Mouse (Mus musculus) Patski (cell line): ENCODE measurements around the gene Mrnip. TPM values are rescaled to one million over a fixed set of nuclear protein-coding genes. Genes with fewer than 3 reads are reported as not detected.

Experiments
- ATAC-seq: fragments of 100-300 bp; one replicate; pipeline ENCODE4 v1.8.0; 2021
- CTCF ChIA-PET: fragments of 350-600 bp; sonication (Branson Sonifier 250); formaldehyde crosslinking; loops from one replicate; lab custom pipeline; 2022; ENCODE audit warnings: inconsistent platforms; lab: Charles Lee
- POLR2A ChIA-PET: fragments of 350-600 bp; sonication (Branson Sonifier 250); formaldehyde crosslinking; loops from one replicate; lab custom pipeline; 2022; ENCODE audit warnings: antibody characterized with exemption, inconsistent platforms; lab: Charles Lee
- DNase-seq: peaks from one replicate; pipeline ENCODE4 v3.0.0-alpha.2; 2011; ENCODE audit warnings: low read depth, low spot score
- H3K27me3 ChIP-seq: fragments of 371-371 bp; one replicate; pipeline ENCODE4 v1.5.1; 2021
- CTCF ChIP-seq: fragments of 100-300 bp; IDR thresholded peaks from one replicate; pipeline ENCODE4 v1.5.1; 2021
- in situ Hi-C: fragments of 300-500 bp; cut with MboI; formaldehyde crosslinking; loops from 3 replicates; pipeline ENCODE4 v1.11.1; 2018; ENCODE audit warnings: low pct_unique_long_range_greater_than_20kb, mixed read lengths
- polyA plus RNA-seq: library from polyadenylated mRNA; unstranded; gene quantifications from one replicate; pipeline ENCODE4 v1.2.3, GENCODE M21; 2021

Gene Mrnip
- polyA plus RNA-seq, 1 experiment from 2014 or later, result 5.9 TPM

DNA sequence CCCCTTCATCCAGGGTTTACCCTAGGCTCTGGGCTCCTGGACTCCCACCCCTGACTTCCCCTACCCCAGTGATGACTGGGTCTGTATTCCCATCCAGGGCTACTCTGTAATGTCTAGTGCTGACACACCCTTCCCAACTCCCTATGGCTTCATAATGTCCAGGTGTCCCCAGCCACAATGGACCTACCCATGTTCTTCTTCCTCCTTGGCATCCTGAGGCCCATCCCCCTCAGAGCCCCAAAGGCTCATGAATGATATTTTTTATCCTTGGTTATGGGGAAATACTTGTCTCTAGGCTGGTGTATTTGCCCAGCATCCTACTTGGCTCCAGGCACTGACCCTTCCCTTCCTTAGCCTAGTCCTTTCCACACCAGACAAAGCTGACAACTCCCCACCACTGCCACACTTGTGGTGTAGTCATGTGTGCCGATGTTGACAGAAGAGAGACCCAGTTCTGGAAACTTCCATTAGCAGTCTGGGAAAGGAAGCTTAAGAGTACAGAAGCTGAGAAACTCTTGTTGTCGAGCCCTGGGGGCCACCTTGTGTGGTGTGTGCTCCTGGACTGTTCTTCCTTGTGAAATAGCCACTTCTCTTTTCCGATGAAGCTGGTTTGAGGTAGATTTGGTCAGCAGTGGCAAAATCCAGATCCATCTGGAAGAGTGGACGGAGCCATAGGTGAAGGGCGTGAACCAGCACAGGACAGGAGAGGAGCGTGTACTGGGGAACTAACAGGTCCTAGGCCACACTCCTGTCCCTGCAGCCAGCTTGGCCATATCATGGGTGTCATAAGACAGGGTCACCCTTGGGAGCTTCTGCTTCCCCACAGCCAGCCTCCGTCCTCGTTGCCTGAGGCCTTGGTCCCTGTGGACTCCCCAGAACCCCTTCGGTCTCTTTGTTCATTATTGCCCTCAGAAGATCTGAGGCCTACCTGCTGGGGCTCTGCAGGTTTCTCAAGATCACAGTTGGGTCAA is 64.9 kb downstream of the Mrnip start:
- DNase-seq, result no peak

DNA sequence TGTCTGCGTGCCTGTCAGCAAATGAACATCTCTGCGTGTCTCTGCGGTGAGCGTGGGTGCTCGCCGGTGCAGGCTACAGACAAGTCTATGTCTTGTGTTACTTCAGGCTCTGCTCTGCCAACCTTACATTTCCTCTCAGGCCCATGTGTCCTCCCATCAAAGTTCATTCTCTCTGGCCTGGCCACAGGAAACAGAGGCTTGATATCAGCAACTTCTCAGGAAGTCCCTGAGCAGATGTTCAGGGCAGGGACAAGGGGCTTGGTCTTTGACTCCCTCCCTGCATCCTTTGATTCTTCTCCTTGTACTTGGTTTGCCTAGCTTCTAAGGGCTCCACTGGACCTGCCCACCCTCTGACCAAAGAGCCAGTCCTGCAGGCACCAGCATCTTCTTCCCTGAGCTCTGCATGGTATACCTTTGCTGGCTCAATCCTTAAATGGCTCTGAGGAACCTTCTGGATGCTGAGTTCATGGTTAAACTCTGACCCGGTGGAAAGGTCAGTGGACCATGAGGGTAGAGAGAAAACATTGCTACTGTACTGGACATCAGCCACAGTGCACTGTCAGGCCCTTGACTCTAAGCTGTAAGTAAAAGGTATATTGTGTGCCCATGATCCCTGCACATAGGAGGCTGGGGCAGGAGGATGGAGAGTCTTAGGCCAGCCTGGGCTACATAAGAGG is 66.1 kb downstream of the Mrnip start:
- H3K27me3 ChIP-seq, result no peaks in the 10 kb centered on the region
- CTCF ChIA-PET, result no interaction called here
- ATAC-seq (no peak), DNase-seq (no peak)
- in situ Hi-C loops, result no loop called here
- POLR2A ChIA-PET, result no interaction called here
- TF ChIP-seq CTCF, result no peak

More for the DNA sequence above, 64.9 kb downstream of the Mrnip start:
- ChIA-PET POLR2A (interaction anchor here (0.6 kb wide), 1 partner anchor 12 kb away, joined by 3 read pairs; no protein-coding TSS in a partner anchor), CTCF (interaction anchor here (1.4 kb wide), 1 partner anchor 77 kb away, joined by 5 read pairs; no protein-coding TSS in a partner anchor)
- no peaks in the 10 kb centered on the region for H3K27me3 ChIP-seq
- no peak for ATAC-seq
- TF ChIP-seq CTCF, result no peak
- in situ Hi-C loops, result no loop called here

GRCm38 (mm10) chr11:50243926-50244325 is 69.7 kb downstream of the Mrnip start:
- no peaks in the 10 kb centered on the region for H3K27me3 ChIP-seq
- ChIA-PET CTCF (interaction anchor here (1.1 kb wide), 1 partner anchor 20 kb away, joined by 4 read pairs; no protein-coding TSS in a partner anchor), POLR2A (no interaction called here)
- TF ChIP-seq CTCF, result no peak
- no peak for DNase-seq
- in situ Hi-C loops, result no loop called here
- no peak for ATAC-seq

DNA sequence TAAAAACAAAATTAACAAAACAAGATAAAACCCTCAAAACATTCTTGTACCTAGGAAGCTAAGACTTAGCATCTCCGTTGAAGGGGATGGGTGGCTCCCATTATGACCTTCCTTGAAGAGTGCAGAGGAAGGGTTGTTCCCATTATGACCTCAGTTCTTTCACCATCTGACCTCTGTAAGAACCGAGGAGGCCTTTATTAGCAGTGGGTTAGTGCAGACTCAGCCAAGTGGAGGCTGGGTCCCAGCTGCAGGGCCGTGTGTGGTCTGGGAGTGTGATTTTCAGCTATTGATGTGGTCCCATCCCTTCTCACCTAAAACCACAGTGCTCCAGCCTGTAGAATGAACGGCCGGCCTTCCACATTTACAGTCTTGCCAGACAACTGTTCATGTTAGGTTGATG is 71.0 kb downstream of the Mrnip start:
- no peaks in the 10 kb centered on the region for H3K27me3 ChIP-seq
- ATAC-seq (no peak), DNase-seq (no peak)
- POLR2A ChIA-PET, result interaction anchor here (0.6 kb wide), 1 partner anchor 234 kb away, joined by 3 read pairs; no protein-coding TSS in a partner anchor
- in situ Hi-C loops, result no loop called here
- CTCF ChIA-PET, result interaction anchor here (1.2 to 1.4 kb wide), 2 partner anchors 13 to 17 kb away, joined by 4 read pairs; no protein-coding TSS in a partner anchor
- TF ChIP-seq CTCF, result no peak

DNA sequence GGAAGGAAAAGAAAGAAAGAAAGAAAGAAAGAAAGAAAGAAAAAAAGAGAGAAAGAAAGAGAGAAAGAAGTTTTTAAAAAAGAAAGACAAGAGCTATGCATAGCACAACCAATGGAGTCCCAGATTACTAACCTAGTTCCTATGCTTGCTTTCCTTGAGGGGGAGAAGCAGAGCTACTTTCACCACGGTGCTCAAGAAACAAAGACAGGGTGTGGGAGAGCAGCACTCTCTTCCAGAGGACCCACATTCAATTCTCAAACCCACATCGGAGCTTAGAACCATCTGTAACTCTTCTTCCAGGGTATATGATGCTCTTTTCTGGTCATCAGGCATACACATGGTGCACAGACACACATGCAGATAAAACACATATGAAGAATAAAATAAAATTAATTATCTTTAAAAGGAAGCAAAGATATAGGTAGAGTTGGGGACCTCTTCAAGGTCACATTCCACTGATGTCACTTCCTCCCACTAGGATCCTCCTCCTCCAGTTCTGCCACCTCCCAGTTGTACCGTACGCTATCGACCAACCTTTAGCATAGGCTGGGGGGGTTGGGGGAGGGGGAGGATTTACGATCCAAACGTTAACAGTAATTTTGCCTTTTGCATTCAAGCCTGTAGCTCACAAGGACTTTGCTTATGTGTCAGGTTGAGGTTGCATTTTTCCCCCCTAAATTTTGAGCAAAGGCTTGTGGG is 74.4 kb downstream of the Mrnip start:
- CTCF ChIA-PET, result no interaction called here
- TF ChIP-seq CTCF, result no peak

More for the DNA sequence above, 74.4 kb downstream of the Mrnip start:
- POLR2A ChIA-PET, result no interaction called here
- no peak for ATAC-seq
- H3K27me3 ChIP-seq, result no peaks in the 10 kb centered on the region
- in situ Hi-C loops, result no loop called here
- no peak for DNase-seq

Other genes starting within 250 kb of the Mrnip start
- 104 TPM for gene Rnf130, start 149.1 kb upstream of the Mrnip start, polyA plus RNA-seq
- gene Tbc1d9b, start 43.0 kb upstream of the Mrnip start, polyA plus RNA-seq, result 90.9 TPM
- 530 TPM for gene Sqstm1, start 36.4 kb downstream of the Mrnip start, polyA plus RNA-seq
- gene Mgat4b, start 36.4 kb downstream of the Mrnip start, polyA plus RNA-seq, result 200 TPM
- not detected for gene Ltc4s, start 64.2 kb downstream of the Mrnip start, polyA plus RNA-seq
- gene Maml1, start 117.9 kb downstream of the Mrnip start, polyA plus RNA-seq, result 21.5 TPM
- gene Canx, start 151.2 kb downstream of the Mrnip start, polyA plus RNA-seq, result 801 TPM
- not detected for gene Cby3, start 180.0 kb downstream of the Mrnip start, polyA plus RNA-seq
- 503 TPM for gene Hnrnph1, start 202.5 kb downstream of the Mrnip start, polyA plus RNA-seq